Mouse (Mus musculus) layer of hippocampus, postnatal 10 days (tissue): ENCODE results near the gene Alpk3. TPM values are rescaled to one million over a fixed set of nuclear protein-coding genes. Genes with fewer than 3 reads are reported as not detected.

Source experiments
- DNase-seq, 2 experiments: peaks; one replicate each; pipeline ENCODE4 v3.0.0; 2021; ENCODE audit warnings: low spot score in 2 of 2
- long read RNA-seq: library from polyadenylated mRNA; stranded (forward); transcript quantifications from one replicate; pipeline ENCODE4 v2.0.0, GENCODE M21; 2023
- total RNA-seq, 2 experiments: library from RNA; stranded (reverse); gene quantifications; 2 replicates each; pipeline ENCODE4 v1.2.3; 2021

The Alpk3 gene
- 1 to 10 TPM; 1.0 to 1.2 TPM for total RNA-seq
- long read RNA-seq: 0 reads

DNA sequence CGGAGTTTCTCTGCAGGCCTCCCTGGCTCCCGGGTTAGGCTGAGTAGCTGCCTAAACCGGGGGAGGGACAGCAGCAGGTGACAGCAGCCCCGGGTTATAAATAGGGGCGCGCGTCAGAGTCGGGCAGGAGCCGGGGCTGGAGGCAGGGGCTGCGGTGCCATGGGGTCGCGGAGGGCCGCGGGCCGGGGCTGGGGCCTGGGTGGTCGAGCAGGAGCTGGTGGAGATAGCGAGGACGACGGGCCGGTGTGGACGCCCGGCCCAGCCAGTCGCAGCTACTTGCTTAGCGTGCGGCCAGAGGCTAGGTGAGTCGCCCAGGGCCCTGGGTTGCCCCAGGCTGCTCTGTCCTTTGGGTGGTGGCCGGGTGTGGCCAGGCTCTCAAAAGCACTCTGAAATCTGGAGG, at the start of gene Alpk3:
Gene Alpk3 (plus strand): TSS at position 130 of the 400 bp plus-strand sequence.
- no peak for DNase-seq

DNA sequence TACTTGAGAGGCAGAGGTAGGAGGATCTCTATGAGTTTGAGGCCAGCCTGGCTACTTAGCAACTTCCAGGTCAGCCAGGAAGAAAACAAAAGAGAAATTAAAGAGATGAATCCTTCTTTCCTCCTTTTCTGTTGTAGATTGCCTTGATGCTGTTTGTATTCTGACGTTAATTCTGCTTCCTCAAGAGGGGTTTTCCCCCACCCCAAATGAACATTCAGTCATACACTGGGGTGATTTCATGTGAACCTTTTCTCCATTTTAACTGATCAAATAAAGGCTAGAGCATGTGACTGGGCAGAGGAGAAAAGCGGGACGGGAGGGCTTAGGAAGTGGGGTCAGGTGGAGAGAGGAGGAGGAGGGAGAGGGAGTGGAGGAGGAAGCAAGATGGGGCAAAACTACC, 49.1 kb upstream of the Alpk3 start:
- no peak for DNase-seq

DNA sequence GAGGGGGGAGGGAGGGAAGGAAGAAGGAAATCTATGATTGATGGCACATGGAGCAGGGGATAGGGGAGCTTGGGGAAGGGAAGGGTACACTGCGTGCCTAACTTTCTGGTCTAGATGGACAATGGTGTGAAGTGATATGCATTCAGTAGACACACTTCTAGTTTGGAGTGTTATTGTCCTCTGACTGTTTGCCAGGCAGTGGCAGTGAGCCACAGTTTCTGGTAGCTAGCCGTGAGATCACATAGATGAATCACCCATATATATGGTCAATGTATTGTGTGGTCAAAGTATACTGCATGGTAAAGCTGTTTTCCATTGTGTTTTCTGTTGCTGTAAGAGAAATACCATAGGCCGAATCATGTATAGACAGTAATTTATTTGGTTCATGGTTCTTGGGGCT, 45.8 kb upstream of the Alpk3 start:
- DNase-seq: no peak

DNA sequence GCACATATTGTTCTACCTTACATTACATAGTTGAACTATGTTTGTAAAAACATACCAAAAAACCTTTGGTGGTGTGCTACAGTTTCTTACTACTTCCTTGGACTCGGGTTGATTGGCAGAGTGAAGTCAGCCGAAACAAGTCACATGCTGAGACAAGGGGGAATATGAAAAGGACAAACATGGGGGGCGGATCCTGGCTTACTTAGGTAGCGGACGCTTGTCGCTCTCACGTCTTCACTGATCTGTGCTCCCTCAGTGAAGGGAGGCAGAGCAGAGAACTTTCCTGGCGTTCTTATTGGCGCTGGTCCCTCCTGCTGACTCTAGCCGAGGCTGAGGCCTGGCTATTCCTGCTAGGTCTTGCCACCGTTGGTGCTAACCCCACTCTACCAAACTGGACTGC, 37.1 kb upstream of the Alpk3 start:
- DNase-seq: no peak

DNA sequence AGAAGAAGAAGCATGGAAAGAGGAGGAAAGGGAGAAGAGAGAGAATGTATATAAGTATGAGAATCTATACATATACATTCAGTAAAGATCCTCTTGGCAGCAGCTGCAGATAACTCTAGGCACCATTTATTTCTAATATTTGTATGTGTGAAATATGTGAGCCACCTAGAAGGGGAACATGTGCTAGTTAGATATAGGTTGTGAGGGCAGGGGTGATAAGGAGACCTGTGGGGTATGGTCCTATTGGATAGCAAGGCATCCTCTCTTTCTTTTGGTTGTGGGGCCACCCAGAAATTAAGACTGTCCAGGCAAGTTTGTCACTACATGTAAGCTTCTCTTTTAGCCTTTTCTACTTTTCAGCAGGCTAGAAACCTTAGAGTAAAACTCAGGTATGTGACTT, 34.7 kb upstream of the Alpk3 start:
- no peak for DNase-seq

DNA sequence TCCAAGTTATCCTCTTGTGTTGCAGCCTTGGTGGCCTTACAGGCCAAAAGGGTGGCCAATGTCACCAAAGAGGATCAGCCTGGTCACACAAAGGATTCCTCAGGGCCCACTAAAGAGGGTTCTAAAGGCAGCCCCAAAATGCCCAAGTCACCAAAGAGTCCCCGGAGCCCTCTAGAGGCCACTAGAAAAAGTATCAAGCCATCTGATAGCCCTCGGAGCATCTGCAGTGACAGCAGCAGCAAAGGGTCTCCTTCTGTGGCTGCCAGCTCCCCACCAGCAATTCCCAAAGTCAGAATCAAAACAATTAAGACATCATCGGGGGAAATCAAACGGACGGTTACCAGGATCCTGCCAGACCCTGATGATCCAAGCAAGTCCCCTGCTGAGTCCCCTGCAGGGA, 33.3 kb upstream of the Alpk3 start:
- peak; percentile 15 to 39 for DNase-seq

DNA sequence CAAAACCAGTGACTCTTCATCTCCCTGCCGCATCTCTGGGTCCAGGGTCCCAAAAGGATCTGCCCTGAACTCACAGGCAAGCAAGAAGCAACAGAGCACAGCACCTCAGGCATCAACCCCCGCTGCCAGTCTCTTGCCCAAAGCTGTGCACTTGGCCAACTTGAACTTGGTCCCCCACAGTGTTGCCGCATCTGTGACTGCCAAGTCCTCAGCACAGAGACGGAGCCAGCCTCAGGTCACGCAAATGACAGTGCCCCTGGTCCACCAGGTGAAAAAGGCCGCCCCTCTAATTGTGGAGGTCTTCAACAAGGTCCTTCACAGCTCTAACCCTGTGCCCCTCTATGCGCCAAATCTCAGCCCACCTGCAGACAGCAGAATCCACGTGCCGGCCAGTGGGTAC, 32.7 kb upstream of the Alpk3 start:
- DNase-seq: peak in 1 of 2 experiments; percentile 20

DNA sequence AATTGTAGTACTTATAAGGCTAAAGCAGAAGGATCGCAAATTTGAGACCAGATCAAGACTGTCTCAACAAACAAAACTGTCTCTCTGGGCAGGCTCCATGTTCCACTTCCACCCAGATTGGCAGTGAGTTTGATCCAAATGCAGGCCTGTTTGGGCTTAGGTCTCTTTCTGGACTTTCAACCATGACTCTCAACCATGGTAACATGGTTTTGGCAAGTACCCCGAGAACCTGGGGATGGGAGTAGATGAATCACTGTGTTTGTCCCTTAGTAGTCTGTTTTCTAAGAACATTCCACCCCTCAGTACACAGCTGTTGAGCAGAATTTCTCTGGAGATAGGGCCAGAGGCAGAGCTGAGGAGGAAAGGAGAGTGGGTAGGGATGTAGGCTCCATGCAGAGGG, 31.6 kb upstream of the Alpk3 start:
- peak in 1 of 2 experiments; percentile 10 for DNase-seq

DNA sequence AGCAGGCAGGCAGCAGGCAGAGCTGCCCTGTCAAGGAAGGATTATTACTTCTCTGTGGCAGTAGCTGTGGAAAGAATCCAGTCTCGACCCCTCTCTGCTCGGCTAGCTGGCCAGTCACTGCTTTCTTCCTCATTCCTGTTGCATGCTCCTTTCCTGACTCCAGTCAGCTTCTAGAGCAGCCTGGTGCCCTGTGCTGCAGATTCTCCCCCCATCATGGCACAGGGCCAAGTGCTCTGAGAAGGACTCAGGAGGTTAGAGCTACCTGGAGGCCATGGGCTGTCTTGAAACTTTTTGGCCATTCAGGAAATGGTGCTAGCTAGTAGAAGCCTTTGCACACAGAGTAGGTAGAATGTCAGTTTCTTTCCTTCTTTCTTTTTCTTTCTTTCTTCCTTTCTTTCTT, 17.7 kb upstream of the Alpk3 start:
- no peak for DNase-seq

DNA sequence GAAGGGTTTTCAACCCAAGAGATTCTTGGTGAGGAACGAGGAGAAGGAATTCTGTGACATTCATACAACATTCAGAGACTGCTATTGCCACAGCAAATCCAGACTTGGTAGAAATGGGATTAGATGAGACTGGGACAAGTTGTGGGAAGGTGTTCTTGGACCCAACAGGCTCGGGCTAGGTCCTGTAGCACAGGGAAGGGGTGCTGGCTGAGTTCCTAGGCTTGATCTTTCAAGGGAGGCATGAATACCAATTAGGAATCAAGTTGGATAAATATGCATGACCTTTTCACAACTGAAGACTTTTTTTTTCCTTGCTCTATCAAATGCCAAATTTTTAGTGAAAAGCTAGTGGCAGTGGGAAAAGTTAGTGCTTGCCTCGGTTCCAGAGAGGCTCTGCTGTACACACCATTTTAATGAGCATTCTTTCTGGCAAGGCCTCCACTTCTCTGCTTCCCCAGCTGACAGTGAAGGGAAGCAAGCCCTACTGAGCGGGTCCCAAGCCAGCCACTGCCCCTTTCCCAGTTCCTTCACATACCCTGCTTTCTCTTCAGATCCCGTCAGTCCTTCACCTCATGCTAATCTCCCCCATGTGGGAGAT, 14.3 kb upstream of the Alpk3 start:
- DNase-seq: peak in 1 of 2 experiments; percentile 51

DNA sequence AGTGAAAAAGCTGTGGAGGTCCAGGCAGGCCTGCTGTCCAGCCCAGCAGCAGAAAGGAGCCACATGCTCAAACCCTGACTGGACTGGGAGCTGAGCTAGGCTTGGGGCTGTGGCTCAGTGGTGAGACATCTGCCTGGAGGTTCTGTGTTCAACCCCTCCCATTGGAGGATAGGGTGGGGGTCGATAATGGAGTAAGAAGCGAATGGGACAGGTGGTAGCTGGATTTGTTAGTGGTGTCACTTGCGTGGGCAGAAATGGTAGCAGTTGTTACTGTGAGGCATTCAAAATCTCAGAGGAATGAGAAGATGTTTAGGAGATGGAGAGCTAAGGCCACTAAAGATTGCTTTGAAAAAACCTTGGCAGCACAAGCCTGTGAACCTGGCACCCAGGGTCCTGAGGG, 9.6 kb upstream of the Alpk3 start:
- DNase-seq: no peak

DNA sequence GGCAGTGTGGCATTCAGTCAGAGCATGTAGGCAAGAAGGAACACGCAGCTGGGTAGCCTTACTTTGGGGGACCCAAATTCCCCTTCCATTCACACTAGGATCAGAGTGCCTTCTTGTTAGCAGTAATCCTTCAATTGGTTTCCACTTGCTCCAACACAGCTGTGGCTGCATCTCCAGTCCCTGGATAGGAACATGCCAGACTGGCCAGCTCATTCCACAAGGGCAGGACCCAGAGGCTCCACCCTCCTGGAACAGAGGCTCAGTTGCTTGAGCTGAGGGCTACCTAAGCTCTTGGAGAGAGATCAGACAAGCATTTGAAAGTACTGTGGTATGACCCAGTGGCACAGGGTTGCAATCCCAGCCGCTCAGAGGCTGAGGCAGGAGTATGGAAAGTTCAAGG, 8.9 kb upstream of the Alpk3 start:
- DNase-seq: no peak

DNA sequence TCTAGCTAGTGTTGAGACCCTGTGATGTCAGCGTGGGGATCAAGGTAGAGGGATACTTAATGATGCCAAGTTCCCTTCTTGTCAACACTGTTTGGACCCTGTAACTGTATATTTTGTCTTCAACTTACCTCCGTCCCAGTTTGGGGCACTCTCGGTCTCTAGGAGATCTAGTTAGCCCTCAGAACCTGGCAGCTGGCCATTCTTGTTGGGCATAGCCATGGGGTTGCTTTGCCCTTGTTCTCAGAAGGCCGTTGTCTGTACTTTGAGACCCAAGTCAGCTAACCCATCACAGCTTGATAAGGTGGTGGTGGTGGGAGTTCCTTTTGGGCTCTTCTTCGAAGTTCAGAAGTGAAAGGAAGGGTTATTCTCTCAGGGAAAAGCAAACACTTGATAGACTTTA, 7.4 kb upstream of the Alpk3 start:
- no peak for DNase-seq

DNA sequence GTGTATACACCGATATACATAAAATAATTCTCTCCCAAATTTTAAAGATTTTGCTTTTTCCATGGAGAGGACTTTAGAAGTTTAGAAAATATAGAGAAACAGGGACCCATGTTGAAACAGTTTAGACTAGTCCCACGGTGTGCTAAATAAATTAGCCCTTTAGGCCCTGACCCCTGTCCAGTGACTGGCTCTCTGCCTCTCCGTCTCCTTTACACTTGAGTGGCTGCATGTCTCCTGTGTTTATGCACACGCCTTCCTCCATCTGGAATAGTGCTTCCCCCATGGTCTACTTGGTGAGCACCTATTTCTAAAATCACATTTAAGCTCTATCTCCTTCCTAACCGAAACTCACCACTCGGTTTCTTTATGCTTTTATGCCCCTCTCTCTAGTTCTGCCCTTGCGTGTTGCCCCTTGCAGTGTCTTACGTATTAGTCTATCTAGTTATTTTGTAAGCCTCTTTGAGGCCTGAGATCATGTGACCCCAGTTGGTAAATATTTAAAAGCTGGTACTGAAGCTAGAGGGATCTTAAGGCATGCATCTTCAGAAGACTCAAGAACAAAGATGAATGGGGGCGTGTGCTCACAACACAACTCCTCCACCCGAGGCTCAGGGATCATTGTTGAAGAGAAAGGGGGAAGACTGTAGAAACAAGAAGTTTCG, 1.6 kb upstream of the Alpk3 start:
- no peak for DNase-seq

DNA sequence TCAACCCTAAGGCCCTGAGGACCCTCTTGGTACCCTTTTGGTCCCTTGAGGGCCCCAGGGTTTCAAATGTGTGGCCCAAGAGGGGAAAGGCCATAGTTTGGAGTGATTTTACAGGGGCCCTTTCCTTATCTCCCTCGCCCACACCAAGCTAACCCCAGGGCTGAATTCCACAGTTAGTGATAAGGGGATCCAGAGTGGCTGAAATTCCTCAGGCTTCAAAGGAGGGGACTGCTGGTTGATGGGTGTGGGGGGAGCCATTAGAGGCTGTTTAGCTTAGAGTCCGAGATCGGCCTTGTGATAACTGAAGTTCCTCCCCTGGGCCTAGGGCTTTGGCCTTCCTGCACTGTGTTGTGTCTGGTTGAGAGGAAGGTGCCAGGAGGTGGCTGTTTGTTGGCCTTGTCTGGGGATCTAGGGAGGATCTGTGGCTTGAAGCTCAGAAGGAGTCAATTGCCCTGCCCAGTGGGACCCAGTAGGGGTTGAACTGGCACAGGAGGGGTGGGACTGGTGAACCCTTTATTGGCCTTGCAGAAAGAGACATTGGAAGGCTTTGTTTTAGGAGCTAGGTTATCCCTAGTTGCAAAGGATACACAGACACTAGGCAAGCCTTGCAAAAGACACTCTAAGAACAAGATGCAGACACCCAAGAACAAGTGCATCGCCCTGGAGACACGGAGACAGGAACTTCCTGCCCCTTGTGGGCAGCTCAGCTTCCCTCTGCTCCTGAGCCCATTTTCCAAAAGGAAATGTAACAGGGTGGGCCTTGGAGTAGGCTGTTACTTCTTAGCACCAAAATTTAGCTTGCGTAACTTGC, 706 bp downstream of the Alpk3 start:
- DNase-seq: no peak

DNA sequence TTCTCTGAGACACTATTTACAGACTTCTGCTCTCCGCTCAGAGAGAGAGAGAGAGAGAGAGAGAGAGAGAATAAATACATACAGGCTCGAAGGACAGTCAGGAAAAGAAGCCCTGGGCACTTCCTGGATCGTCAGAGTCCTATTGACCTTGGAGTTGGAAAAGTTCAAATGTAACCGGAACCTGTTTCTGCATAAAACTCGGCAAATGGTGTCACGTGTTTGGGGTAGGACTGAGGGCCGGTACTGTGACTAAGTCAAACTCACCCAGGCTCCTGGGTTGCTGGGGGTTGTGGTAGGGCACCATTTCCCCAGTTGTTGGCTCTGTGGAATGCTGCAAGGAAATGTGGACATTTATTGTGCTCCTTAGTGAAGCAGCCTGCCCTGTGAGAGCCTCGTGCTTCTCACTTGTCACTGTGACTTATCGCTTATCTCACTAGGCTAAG, 1.3 kb downstream of the Alpk3 start:
- no peak for DNase-seq

DNA sequence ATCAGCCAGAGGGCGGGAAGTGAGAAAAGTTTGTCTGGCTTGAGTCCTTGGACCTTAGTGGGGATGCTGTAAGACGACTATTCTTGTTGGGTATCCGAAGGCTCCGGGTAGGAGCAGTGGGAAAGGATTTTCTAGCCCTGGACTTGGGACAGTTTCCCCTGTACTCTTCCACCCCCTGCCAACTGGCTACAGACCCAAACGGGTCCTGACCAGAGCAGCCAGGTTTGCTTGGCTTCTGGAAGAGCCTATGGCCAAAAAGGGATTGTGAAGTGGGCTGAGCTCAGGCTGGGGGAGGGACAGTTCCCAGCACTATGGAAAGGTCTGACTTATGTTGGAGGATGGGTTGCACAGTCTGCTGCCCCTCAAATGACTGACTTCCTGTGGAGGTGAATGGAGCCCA, 2.0 kb downstream of the Alpk3 start:
- DNase-seq: no peak

DNA sequence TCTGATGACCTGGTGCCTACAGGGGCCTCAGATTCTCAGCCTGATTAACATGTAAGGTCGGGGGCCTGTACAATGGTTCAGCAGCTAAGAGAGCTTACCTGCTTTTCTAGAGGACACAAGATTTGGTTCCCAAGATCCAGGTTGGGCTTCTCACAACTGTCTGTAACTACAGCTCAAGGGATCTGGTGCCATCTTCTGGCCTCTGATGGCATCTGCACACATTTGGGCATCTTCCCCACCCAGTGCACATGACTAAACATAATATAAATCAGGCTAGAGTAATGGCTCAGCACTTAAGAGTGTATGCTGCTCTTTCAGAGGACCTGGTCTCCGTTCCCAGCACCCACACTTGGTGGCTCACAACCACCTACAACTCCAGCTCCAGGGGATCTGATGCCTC, 3.5 kb downstream of the Alpk3 start:
- no peak for DNase-seq

DNA sequence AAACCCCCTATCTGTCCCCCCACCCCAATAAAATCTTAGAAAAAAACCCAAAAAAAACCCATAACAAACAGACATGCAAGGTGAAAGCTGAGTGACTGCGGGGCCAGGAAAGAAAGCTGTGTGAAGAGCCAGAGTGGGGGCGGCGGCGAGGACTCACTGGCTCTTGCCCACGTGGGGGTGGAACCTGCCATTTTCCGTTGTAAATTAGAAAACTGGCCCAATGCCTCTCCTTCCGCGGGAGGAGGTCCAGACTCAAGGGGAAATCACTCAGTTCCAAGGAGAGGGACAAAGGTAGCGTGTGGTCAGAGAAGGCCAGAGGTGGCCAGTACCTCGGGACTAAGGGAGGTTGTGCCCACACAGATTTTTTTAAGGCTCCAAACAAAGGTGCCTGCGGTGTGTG, 4.5 kb downstream of the Alpk3 start:
- peak in 1 of 2 experiments; percentile 42 for DNase-seq

DNA sequence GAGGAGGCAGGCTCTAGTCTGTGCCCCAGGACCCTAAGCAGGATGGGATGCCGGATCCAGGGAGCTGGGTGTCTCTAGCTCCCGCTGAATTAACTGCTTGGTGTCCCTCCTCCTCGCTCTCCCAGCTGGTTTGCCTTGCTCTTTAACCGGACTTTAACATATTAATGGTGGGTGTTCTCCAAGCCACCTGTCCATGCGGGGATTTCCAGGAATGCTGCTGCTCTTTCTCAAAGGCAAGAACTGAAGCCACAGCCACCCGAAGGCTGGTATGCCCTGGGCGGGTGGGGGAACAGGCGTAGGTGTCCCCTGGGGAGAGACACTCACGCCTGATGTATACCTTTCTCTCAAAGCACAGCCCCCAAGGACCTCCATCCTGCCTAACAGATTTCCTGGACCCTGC, 5.9 kb downstream of the Alpk3 start:
- no peak for DNase-seq

DNA sequence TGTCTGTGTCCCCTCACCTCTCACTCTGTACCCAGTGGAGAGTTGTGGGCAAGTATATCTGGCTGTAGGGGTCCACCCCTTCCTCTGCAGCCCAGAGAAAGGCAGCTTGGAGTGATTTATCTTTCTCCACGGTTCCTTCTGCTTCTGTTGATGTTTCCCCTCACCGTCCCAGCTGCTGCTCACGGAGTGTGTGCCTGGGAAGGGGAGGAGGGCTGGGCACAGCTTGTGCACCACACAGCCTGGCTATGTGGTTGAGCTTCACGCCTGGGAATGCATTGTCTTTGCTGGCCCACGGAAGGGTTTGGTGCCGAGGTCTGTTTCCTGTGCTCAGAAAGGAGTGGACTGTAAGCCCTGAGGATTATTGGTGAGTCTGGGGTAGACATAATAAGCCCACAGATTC, 9.3 kb downstream of the Alpk3 start:
- DNase-seq: no peak

DNA sequence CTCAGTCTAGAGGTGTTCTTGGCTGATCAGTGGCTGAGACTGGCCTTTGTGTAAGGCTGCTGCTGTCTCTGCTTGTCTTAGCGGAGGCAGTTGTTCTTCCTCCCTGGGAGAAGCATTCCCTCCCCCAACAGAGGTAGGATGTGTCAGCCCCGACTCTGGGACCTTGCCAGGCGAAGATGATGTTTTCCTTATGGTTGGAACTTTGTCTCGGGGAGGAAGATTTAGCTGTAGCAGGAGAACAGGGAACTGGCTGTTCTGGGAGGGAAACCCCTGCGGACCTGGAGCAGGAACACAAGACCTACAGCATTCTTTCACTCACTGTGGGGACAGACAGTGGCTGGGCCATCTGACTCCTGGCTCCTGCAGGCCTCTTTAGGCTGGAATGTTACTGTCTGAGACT, 15.1 kb downstream of the Alpk3 start:
- DNase-seq: no peak
